Mouse (Mus musculus) left cerebral cortex, adult 18-20 months (tissue): ENCODE results near the gene Casp2. TPM values are rescaled to one million over a fixed set of nuclear protein-coding genes. Genes with fewer than 3 reads are reported as not detected.

Source experiments
- DNase-seq, 2 experiments: peaks; one replicate each; pipeline ENCODE4 v3.0.0; 2021 to 2022; ENCODE audit warnings: low spot score in 2 of 2, mixed read lengths in 1 of 2
- total RNA-seq, 2 experiments: library from RNA; stranded (reverse); gene quantifications; 2 replicates each; pipeline ENCODE4 v1.2.3; 2021

Gene Casp2
- total RNA-seq, 2 experiments from 2014 or later, result 20.6 to 22.3 TPM

DNA sequence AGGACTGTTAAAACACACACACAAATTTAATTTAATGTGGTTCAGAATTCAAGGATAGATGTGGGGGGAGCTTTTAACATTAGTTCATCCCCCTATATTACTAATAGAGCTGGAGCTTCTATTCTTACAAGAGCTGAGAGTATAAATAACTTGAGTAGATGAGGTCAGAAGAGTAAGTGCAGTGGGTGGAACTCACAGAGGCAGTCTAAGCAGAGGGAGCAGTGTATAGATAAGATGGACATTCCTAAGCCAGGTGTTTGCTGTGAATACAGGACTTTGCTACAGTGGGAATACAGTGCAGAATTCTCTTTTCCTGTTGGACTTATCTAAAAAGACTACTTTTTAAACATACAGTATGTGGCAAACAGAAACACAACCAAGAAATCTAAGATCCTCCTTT is 6.0 kb downstream of the Casp2 start:
- DNase-seq, result no peak

DNA sequence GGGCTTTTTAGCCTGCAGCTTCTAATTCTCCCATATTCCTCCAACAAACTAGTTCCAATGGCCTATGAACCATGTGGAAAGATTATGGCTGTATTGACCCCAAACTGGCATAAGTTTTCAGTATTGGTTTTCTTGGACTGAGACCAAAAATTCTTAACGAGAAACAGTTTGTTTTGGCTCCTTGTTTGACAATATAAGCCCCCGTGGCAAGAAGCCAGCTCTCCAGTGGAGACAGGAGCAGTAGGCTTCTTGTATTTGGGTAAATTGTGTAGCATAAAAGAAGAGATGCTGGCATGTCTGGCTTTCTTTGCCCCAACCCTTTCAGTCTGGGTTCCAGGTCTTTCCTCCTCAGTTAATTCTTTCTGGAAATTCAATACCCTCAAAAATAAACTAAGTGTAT is 11.4 kb downstream of the Casp2 start:
- no peak for DNase-seq

DNA sequence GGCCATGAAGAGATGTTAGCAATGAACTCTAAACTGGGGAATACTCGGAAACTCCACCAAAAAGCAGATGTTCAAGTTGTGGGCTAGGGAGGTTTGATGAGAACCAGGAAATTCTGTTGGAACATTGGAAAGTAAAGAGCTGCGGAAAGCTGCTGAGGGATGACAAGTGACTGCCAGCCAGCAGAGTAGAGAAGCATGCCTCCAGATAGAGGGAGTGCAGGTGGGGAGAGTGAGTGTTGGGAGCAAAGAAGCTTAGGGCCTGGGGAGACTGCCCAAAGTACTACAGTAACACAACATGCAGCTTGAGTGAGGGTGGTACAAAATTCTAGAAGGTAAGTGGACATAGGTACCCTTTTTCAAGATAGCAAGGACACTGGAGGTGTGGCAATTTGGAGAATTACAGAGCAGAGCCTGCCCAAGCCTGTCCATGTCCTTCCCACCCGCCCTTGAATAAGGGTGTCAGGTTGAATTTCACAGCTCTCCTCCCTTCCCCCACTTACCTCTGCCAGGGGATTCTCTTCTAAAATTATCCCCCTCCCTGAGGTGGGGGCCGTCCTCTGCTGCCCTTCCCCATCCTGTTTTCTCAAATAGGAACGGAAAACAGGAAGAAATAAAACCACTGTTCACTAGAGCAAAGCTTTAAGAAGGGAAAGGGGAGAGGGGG is 18.2 kb downstream of the Casp2 start:
- DNase-seq, result no peak

DNA sequence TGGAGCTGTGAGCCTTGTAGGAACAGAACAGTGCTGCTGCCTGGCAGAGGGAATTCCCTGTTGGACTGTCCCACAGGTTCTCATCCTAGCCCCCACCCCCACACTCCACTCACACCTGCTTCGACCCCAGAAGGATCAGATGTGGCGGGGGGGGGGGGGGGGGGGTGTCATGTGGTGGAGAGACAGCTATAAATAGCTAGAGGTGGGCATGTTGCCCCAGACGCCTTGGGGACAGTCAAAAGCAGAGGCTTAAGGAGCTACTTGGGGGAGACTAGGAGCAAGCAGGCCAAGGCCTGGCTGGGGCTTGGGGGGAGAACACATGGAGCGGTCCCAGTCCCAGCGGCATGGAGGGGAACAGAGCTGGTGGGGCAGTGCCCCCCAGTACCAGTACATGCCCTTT is 21.7 kb downstream of the Casp2 start, which contains the start of gene Clcn1:
TSS of gene Clcn1 (plus strand) at position 238 of the 400 bp plus-strand sequence.
- DNase-seq, result no peak

DNA sequence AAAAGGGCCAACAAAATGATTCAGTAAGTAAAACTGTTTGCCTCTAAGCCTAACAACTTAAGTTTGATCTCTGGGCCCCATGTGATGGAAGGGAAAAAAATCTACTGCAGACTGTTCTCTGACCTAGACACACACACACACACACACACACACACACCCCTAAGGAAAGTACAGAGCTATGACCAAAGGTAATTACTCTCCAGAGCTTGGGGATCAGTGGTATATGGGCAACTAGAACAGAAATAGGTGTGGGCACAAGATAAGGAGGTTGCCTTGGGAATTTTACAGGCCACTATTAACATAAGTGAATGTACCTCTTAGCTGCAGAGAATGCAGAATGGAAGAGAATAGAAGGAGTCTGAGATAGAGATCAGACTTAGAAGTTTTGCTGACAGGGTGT is 22.8 kb downstream of the Casp2 start:
- DNase-seq, result no peak

DNA sequence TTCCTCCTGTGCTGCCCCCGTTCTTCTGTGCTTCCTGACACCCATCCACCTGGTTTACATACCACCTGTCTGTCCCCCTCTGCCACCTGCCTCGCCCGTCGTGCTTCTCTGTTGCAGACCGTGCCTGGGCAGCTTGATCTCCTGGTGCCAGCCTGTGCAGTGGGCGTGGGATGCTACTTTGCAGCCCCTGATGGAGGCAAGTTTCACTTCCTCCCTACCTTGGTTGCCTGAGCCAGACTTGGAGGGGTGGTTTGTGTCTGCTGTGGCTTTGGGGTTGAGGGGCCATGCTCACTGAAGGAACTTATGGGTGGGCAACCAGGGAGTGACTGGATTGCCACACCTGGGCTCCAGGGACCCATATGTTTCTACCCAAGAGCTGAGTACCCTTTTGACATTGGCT is 28.5 kb downstream of the Casp2 start:
- DNase-seq, result no peak

DNA sequence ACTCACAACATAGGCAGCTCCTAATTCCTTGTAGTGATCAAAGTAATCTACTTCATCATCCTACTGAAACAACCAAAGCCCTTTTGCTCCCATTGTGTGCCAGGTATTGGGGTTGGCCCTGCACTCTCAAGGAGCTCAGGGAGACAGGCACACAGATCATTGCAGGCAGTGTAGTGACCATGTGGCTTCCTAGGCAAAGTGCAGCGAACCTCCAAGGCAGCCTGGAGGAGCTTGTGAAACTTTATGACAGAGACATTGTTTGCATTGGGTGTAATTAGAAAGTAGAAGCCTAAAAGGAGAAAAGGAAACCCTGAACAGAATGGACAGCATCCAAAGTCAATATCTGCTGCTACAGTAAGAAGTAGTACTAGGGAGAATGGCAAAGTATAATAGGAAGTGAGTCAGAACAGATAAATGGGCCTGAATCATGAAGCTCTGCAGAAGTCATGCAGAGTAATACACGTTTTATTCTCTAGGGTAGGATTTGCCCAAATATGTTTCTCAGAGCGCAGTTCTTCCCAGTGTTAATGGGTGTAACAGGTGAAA is 30.8 kb downstream of the Casp2 start:
- no peak for DNase-seq

DNA sequence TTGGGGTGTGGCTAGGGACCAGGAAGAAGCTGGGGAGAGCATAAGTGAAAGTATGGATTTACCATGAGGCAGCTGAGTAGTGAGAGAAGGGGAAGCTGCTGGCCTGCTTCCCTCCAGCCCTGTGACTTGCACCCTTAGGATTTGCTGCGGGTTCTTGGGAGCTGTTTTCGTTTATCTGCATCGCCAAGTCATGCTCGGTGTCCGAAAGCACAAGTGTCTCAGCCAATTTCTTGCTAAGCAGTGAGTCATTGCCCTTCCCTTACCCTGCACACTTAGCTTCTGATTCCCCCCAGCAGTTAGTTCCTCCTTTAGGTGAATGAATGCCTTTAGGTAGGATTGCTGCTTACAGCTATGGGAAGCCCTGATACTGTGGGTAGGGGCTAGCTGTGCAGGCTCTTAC is 34.6 kb downstream of the Casp2 start:
- DNase-seq, result no peak

DNA sequence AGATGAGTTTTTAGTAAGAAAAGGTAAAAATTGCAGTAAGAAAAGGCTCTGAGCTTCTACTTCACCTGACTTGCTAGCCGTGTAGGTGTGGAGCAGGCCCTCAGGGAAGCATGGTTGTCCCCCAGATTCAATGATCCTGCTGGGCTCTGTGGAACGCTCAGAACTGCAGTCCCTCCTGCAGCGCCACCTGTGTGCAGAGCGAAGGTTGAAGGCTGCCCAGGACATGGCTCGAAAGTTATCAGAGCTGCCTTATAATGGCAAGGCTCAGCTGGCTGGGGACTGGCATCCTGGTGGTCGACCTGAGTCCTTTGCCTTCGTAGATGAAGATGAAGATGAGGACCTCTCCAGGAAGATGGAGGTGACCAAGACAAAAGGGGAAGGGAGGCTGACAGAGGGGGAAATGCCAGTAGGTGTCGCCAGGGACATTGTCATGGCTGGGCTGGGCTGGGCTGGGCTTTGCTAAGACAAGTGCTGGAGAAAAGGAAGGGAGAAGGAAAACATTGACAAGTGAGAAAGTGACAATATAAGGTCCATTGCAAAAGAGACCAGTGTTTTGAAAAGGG is 45.1 kb downstream of the Casp2 start:
- no peak for DNase-seq

DNA sequence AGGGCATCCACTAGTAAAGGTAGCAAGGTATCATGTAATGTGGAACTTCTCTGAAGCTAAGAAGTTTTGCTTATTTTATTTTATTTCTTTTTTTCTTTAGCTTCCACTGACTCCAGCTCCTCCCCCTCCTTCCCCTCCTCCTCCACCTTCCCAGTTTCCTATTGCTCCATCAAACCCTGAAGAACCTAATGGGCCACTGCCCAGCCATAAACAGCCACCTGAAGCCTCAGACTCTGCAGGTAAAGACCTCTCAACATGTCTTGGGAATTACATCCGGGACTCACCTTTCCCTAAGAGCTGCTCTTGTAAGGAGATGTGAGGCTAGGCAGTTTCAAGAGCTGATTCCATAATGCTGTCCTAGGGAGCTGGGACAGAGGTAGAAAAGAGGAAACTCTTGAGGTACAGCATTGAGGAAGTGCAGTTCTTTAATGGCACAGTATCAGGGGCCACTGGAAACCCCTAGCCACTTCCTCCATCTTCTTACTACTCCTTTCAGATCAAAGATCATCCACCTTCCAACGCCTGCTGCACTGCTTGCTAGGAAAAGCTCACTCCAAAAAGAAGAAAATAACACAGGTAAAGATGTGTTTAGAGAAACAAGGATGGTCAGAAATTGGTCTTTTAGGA is 45.8 kb downstream of the Casp2 start:
- no peak for DNase-seq

DNA sequence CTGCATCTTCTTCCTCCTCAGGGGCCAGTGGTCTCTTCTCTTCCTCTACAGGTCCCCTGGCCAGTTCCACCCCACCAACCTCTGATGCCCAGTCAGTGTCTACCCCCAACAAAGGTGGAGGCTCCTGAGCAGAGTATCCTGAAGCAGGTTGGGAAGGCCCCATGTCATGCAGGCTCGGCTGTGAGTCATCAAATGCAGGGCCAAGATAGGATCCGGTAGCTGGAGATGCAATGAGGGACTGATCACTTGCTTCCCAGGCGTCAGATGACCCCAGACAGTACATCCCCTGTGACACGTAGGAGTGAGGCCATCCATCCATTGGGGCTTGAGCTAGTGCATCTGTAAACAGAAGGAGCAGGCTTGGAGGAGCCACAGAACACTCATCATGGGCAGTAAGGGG is 53.5 kb downstream of the Casp2 start:
- DNase-seq, result no peak

DNA sequence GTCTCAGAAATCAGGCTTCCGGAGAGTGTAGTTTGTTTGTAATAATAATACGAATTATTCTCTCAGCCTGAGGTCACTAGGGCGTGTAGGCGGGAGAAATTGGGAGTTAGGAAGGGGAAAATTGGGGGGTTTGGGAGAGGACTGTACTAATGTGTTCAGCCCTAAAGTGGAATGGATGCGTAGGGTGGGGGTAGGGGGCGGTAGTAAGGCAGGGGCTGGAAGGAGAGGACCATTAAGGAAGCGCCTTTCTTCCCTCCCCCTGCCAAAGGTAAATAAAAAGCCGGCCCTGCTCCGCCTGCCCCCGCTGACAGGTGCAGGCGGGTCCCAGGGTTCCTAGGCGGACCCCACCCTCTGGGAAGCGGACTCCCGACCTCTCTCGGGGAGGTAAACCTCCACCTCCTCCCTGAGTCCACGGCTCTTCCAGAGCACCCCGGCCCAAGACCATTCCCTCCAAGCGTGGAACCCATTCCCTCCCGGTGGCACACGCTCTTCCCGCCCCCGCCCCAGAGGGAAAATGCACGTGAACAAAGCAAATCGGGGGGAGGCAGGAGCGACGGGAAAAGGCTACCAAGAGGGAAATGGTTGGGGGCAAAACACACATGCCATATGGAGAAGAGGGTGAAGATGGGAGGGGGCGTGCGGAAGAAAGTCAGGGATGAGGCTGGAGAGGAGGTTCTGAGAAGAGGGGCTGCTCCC is 58.7 kb downstream of the Casp2 start:
- DNase-seq, result no peak

DNA sequence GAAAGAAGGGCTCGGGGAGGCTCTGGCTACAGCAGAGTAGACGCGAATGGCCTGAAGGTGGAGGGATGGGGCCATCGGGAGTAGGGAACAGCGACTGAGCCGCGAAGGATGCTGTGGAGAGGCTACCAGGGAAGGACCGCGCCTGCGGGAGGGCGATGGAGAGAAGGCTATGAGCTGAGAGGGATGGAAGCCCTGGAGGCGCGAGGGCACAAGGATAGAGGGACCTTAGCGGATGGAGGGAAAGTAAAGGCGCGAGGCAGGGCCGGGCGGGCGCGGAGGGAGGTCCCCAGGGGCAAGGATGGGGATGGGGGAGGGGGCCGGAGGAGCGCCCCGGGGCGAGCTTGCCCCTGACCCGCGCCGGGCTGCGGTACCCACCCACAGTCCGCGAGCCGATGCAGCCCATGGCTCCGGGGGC is 59.3 kb downstream of the Casp2 start:
- no peak for DNase-seq

DNA sequence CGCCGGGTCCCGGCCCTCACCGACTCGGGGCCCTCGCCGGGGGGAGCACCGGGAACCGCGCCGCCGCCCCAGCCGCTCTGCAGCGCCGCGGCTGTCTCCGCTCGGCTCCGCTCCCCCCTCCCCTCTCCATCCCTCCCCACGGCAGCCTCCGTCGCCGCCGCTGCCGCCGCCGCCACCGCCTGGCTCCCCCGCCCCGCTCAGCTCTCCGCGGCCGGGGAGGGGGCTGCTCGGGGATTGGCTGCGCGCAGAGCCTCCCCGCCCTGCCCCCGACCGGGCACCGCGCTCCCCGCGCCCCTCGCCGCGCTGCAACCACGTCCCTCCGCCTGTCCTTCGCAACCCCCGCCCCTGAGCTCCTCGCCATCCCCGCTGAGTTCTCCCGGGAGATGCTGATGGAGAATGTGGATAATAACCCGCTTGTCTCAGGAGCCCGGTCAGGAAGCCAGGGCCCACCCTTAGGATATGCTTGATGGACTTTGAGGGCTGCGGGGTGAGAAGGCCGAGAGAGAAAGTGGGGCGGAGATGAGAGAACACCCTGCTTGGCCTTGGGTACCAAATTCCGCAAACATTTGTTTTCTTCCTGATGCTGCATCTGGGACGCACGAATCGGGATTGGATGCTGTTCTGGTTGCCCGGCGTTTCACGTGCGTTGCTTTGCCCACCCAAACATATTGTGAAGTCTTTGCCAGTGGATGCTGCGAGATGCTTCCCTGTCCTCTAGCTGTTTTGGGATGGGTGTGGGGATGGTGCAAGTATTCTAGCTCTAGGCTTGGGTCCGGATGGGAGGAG is 59.9 kb downstream of the Casp2 start, which contains the start of gene Fam131b:
TSS of gene Fam131b (minus strand) at position 162 of the 786 bp plus-strand sequence.
- peak; percentile 68 to 80 for DNase-seq

DNA sequence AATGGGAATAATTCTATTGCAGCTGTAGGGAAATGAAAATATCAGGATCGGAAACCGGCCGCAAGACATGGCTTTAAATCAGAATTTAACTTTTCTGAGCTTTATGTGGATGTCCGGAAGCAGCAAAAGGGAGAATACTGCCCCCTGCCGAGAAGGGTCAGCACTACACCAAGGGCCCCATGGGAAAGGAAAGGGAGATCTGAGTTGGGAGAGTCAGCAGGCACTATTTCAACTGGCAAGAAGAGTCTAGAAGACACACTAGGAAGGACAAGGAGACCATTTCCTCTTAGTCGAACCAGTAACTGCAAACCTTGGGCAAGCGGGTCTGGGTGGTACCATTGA is 60.5 kb downstream of the Casp2 start:
- DNase-seq, result peak; percentile 84 to 93

DNA sequence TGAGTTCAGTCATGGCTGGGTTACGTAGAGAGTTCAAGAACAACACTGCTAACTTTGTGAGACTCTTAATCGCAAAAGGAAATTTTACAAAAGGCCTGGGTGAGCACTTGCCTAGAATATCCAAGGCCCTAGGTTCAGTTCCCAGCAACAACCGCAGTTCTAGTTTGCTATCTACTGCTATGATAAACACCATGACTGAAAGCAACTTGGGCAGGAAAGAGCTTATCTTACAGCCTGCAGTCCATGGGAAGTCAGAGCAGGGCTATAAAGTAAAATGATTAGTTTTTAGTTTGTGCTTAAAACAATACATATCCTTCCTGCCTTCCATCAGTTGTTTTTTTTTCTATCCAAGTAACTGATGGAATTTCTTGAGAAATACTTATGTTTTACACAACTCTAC is 61.7 kb downstream of the Casp2 start:
- no peak for DNase-seq

DNA sequence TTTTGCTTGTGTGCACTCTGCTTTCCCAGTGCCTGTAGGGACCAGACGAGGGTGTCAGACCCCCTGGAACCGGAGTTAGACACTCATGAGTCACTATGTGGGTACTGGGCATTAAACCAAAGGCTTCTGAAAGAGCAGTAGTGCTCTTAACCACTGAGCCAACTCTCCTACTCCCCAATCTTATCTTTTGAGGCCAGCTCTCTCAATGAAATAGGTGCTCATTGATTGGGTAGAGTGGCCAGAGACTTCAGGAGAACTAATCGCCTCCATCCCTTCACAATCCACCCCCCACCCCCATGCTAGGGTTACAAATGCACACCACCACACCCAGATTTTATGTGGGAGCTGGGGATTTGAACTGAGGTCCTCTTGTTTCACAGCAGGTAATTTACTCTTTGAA is 64.0 kb downstream of the Casp2 start:
- DNase-seq, result no peak

DNA sequence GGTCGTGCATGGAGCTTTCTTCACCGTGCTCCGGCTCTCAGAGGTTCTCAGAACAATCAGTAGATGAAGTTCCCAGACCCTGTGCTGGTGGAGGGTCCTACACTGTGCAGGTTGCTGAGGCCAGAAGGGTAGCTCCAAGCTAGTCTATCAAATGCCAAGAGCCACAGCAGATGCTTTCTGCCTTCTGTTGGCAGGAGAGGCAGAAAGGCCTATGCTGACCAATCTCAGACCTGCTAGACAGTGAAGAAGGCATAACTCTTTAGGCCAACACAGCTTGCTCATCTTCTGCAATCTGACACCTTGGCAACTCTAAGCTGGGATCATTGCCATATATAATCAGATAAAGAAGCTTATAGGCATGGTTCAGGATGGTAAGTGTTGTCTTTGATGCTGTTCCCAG is 65.4 kb downstream of the Casp2 start:
- no peak for DNase-seq

DNA sequence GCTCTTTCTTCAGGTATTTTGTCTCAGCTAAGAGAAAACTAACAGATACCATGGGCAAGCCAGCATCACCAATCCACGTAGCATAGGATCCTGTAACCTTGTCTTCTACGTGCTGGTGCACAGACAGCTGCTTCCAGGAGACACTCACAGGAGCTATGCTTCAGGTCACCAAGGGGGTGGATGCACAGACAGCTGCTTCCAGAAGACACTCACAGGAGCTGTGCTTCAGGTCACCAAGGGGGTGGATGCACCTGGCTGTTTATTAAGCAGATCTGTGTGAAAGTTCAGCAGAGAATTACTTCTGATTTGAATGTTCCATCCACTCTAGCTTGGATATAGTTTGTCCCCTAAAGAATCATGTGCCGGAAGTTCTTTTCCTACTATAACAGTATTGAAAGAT is 66.2 kb downstream of the Casp2 start:
- no peak for DNase-seq
